Mouse (Mus musculus): ENCODE results near the gene Nlgn2. TPM values are rescaled to one million over a fixed set of nuclear protein-coding genes. Genes with fewer than 3 reads are reported as not detected.
"Not testable (repeated sequence)": the region's sequence is repeated elsewhere in the genome, so short reads cannot be mapped to it uniquely, and the experiment has no call there.

The Nlgn2 gene
- total RNA-seq, 2 experiments from 2014 or later, result 3.5 to 10.8 TPM

- peak; percentile 39; the same call in 1 of the 2 replicates for ATAC-seq (replicated peaks; ENCODE audit: poor library complexity)
Observed at GRCm38 (mm10) chr11:69864138-69864860, 26.7 kb upstream of the Nlgn2 start.

- ATAC-seq (replicated peaks; ENCODE audit: poor library complexity), result not testable (repeated sequence)
Observed at GRCm38 (mm10) chr11:69863729-69864128, 26.1 kb upstream of the Nlgn2 start.

GRCm38 (mm10) chr11:69858113-69858998, 20.8 kb upstream of the Nlgn2 start, which contains the start of gene Tnk1:
Gene Tnk1 (minus strand): TSS chr11:69858730.
- ATAC-seq (replicated peaks; ENCODE audit: poor library complexity), result no peak

- ATAC-seq (replicated peaks; ENCODE audit: poor library complexity), result peak; percentile 35
Observed at GRCm38 (mm10) chr11:69855347-69855746, 17.8 kb upstream of the Nlgn2 start.

GRCm38 (mm10) chr11:69854680-69855079, 17.1 kb upstream of the Nlgn2 start:
- ATAC-seq (replicated peaks; ENCODE audit: poor library complexity), result no peak

GRCm38 (mm10) chr11:69853994-69854393, 16.4 kb upstream of the Nlgn2 start:
- peak; percentile 77 for ATAC-seq (replicated peaks; ENCODE audit: poor library complexity)

- peak; percentile 10; the same call in 1 of the 2 replicates for ATAC-seq (replicated peaks; ENCODE audit: poor library complexity)
Observed at GRCm38 (mm10) chr11:69850754-69851153, 13.2 kb upstream of the Nlgn2 start.

GRCm38 (mm10) chr11:69849884-69850283, 12.3 kb upstream of the Nlgn2 start:
- no peak for ATAC-seq (replicated peaks; ENCODE audit: poor library complexity)

GRCm38 (mm10) chr11:69849128-69849527, 11.5 kb upstream of the Nlgn2 start:
- ATAC-seq (replicated peaks; ENCODE audit: poor library complexity), result no peak

- no peak for ATAC-seq (replicated peaks; ENCODE audit: poor library complexity)
Observed at GRCm38 (mm10) chr11:69848021-69848420, 10.4 kb upstream of the Nlgn2 start.

GRCm38 (mm10) chr11:69846738-69847688, 9.4 kb upstream of the Nlgn2 start:
- ATAC-seq (replicated peaks; ENCODE audit: poor library complexity), result 0 out of 2 replicates have a peak, but pooled peaks have one; percentile 17

- ATAC-seq (replicated peaks; ENCODE audit: poor library complexity), result peak; percentile 85
Observed at GRCm38 (mm10) chr11:69846198-69846680, 8.7 kb upstream of the Nlgn2 start, which contains the start of gene Plscr3. Gene Plscr3 (plus strand): TSS chr11:69846376.

GRCm38 (mm10) chr11:69838714-69839104, 1.1 kb upstream of the Nlgn2 start:
- ATAC-seq (replicated peaks; ENCODE audit: poor library complexity), result no peak

- ATAC-seq (replicated peaks; ENCODE audit: poor library complexity), result peak; percentile 76
Observed at GRCm38 (mm10) chr11:69837952-69838713, 549 bp upstream of the Nlgn2 start, which contains the start of gene Tmem256. Gene Tmem256 (plus strand): TSS chr11:69838514.

GRCm38 (mm10) chr11:69836703-69837576, 644 bp downstream of the Nlgn2 start:
- no peak for ATAC-seq (replicated peaks; ENCODE audit: poor library complexity)

GRCm38 (mm10) chr11:69835966-69836335, 1.6 kb downstream of the Nlgn2 start:
- no peak for ATAC-seq (replicated peaks; ENCODE audit: poor library complexity)

GRCm38 (mm10) chr11:69835326-69835965, 2.1 kb downstream of the Nlgn2 start:
- no peak for ATAC-seq (replicated peaks; ENCODE audit: poor library complexity)

- peak; percentile 48 for ATAC-seq (replicated peaks; ENCODE audit: poor library complexity)
Observed at GRCm38 (mm10) chr11:69834001-69834549, 3.5 kb downstream of the Nlgn2 start.
